Mouse (Mus musculus): ENCODE results near the gene Bend3. TPM values are rescaled to one million over a fixed set of nuclear protein-coding genes. Genes with fewer than 3 reads are reported as not detected.

Gene Bend3
- 1.1 and 1.3 TPM in 2 replicates for polyA plus RNA-seq (2015; fragmentation: Nextera tagmentation; extraction: Ambion mirVana)

GRCm38 (mm10) chr10:43478751-43479435, at the start of gene Bend3:
Bend3 (plus strand) TSS chr10:43478831.

GRCm38 (mm10) chr10:43523931-43524330, 45.3 kb downstream of the Bend3 start, which contains the start of gene Gm9803:
Gm9803 (plus strand) TSS chr10:43524084.

GRCm38 (mm10) chr10:43540442-43541152, 62.0 kb downstream of the Bend3 start, which contains the start of gene 1700021F05Rik:
1700021F05Rik (minus strand) TSS chr10:43540994.

Other genes with a start within 250 kb of the Bend3 start
- 22.1 and 26.8 TPM in 2 replicates for gene Gm9803, start 45.3 kb downstream of the Bend3 start, polyA plus RNA-seq (2015; fragmentation: Nextera tagmentation; extraction: Ambion mirVana)
- 94.1 and 103 TPM in 2 replicates for gene 1700021F05Rik, start 62.2 kb downstream of the Bend3 start, polyA plus RNA-seq (2015; fragmentation: Nextera tagmentation; extraction: Ambion mirVana)
- gene Cd24a, start 99.5 kb downstream of the Bend3 start, polyA plus RNA-seq (2015; fragmentation: Nextera tagmentation; extraction: Ambion mirVana) = 43.3 and 46.6 TPM in 2 replicates

All from skeletal muscle tissue, postnatal 0 days (tissue).